Mouse (Mus musculus) left cerebral cortex, adult 18-20 months (tissue): ENCODE results near the gene Nckap5. TPM values are rescaled to one million over a fixed set of nuclear protein-coding genes. Genes with fewer than 3 reads are reported as not detected.

Source experiments
- DNase-seq, 2 experiments: peaks; one replicate each; pipeline ENCODE4 v3.0.0; 2021 to 2022; ENCODE audit warnings: low spot score in 2 of 2, mixed read lengths in 1 of 2
- total RNA-seq, 2 experiments: library from RNA; stranded (reverse); gene quantifications; 2 replicates each; pipeline ENCODE4 v1.2.3; 2021

Nckap5 gene
- total RNA-seq, 2 experiments from 2014 or later = 2.5 to 3.6 TPM

- no peak for DNase-seq
Measured at GRCm38 (mm10) chr1:126403970-126404369, 426.6 kb downstream of the Nckap5 start.

- no peak for DNase-seq
Measured at GRCm38 (mm10) chr1:126391204-126391603, 439.4 kb downstream of the Nckap5 start.

- DNase-seq = no peak
Measured at GRCm38 (mm10) chr1:126377339-126377980, 453.1 kb downstream of the Nckap5 start.

DNA sequence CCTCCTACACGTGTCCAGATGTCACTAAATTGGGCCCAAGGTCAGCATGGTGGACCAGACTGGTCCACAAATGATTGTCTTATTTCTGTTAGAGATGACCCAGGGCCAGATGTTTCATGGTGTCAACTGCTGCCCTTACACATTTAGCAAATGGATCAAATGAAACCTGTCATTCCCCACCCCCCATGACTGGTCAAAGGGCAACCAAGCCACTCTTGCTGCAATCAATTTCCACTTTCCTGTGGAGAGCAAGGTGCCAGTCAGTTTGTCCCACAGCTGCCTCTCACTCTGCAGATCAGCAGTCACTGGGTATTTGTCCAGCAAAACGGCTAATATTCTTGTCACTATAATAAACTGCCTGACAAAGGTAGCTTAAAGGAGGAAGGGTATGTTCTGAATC is 463.9 kb downstream of the Nckap5 start:
- DNase-seq = no peak

GRCm38 (mm10) chr1:126364556-126364955 is 466.0 kb downstream of the Nckap5 start:
- no peak for DNase-seq

DNA sequence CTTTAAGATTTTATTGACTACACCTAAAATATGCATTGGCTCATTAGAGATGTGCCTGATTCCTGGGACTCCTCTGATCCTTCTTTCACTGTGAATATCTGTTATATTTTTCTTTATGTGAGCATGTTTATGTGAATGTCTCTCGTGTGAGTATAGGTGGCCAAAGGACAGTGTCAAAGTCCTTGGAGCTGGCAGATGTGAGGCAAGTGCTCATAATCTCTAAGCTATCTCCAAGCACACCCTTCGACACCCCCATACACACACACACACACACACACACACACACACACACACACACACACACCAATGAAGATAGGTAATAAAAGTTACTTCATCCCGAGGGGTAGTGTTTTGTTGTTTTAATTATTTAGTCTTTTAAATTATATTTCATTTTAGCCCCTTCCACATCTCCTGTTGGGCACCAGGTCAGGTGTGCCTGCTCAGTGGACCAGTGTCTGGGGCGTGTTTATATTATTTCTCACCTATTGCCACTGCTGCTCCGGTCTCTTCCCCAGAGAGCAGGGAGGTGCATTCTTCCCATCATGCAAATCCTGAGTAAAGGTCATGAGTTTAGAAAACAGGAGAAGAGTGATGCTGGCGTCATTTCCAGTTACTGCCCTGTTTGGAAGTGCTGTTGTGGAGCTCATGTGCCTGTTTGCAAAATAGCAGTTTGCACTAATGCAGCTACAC is 469.9 kb downstream of the Nckap5 start:
- DNase-seq = no peak

GRCm38 (mm10) chr1:126360111-126360510 is 470.5 kb downstream of the Nckap5 start:
- no peak for DNase-seq

GRCm38 (mm10) chr1:126341806-126342205 is 488.8 kb downstream of the Nckap5 start:
- no peak for DNase-seq

DNA sequence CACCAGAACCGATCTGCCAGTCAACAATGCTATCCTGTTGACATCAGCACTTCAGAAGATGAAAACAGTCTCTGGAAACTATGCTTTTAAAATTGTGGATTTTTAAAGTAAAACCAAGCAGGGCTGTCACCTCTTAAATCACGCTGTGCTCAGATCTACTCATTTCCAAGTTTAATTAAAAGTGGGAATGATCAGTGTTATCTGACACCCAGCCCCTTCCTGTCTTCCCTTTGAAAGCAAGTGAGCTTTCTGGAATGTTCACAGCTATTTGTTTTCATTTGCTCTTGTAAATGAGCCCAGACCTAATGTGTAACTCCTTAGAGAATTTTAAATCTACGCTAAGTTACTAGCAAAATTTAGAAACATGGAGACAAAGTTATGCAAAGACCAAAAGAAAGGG is 491.3 kb downstream of the Nckap5 start:
- DNase-seq = no peak

GRCm38 (mm10) chr1:126334202-126334601 is 496.4 kb downstream of the Nckap5 start:
- DNase-seq = no peak

DNA sequence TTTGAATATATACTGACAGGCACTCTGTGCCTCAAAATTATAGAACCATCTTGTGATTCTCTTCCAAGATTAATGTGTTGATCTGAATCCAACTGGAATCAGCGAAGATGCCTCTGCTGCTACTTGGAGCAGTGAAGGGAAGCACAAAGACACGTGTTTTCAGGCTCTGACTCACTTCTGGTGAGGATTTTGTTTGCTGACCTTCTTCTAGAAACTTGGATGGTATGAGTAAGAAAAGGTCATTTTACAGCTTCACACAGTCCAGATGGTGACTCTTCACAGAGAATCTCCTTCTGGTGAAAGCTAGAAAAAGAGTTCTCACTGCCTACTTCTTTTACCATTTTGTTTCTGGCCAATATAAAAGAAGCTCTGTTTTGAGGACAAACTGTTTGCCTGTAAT is 498.6 kb downstream of the Nckap5 start:
- peak; percentile 43 to 56 for DNase-seq

GRCm38 (mm10) chr1:126320696-126321095 is 509.9 kb downstream of the Nckap5 start:
- no peak for DNase-seq

- DNase-seq = no peak
Measured at GRCm38 (mm10) chr1:126317874-126318607, 512.6 kb downstream of the Nckap5 start.

DNA sequence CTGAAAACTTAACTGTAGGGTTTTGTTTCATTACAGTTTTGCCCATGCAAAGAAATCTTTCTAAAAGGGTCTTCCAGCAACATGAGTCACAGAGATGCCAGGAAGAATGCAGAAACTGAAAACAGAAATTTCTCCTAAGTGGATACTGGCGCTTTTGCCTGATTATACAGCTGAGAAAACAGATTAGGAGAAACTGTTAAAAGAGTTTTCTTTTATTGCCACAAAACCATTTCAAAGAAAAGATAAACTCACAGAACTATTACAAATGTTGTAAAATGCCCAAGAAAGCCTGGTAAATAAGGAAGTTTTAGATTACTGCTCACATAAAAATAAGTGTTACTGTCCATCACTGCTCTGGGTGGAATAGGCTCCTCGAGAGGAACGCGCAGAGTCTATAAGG is 513.3 kb downstream of the Nckap5 start:
- no peak for DNase-seq

DNA sequence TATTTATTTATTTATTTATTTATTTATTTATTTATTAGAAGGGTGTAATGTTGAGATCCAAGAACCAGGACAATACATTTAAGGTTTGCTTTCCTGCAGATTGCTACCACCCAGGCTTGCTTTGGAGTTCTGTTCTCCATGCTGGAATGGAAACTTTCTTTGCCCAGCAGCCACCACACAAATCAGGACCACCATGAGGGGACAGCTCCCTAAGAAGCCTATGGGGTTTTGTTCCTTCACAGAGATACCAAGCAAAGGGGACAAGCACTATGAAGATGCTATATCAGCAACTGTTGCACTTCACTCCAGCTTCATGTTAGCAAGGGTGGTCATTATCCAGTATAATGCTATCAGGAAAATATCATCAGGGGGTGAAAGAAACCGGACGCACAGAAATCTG is 513.7 kb downstream of the Nckap5 start:
- DNase-seq = no peak

GRCm38 (mm10) chr1:126301129-126301528 is 529.5 kb downstream of the Nckap5 start:
- no peak for DNase-seq

GRCm38 (mm10) chr1:126264931-126265330 is 565.7 kb downstream of the Nckap5 start:
- peak; percentile 36 to 53 for DNase-seq

- DNase-seq = no peak
Measured at GRCm38 (mm10) chr1:126254364-126254763, 576.2 kb downstream of the Nckap5 start.

- no peak for DNase-seq
Measured at GRCm38 (mm10) chr1:126253934-126254333, 576.7 kb downstream of the Nckap5 start.

- no peak for DNase-seq
Measured at GRCm38 (mm10) chr1:126233196-126233595, 597.4 kb downstream of the Nckap5 start.

DNA sequence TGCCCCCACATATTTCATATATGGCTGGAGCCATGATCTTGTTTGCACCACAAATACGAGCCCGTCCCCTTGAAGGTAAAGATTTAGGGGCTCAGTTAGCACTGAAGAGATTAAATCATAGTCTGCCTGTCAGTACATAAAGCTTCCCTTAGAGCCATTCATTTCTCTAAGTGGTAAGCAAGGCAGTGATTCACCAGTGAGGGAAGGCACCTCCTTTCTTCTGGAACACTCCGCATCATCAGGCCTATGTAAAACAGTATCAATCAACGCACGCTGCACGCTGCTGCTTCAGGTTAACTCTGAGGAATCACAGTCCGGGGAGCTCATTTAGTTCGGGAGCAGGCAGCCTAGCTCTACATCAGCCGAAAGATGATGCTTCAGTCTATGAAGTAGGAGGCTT is 599.4 kb downstream of the Nckap5 start:
- DNase-seq = no peak

GRCm38 (mm10) chr1:126210212-126210611 is 620.4 kb downstream of the Nckap5 start:
- DNase-seq = no peak
